Mouse (Mus musculus): ENCODE measurements around the gene AW551984. TPM values are rescaled to one million over a fixed set of nuclear protein-coding genes. Genes with fewer than 3 reads are reported as not detected.

Gene AW551984
- total RNA-seq (2021): 1 to 10 TPM; 2.3 to 3.8 TPM

- DNase-seq: peak; percentile 9 to 16
- intact Hi-C loops (cut with DNase I): no loop called here
Observed at GRCm38 (mm10) chr9:39603999-39604453, at the start of gene AW551984. Gene AW551984 (minus strand): TSS chr9:39604403.

- DNase-seq: no peak
- intact Hi-C loops (cut with DNase I): no loop called here
Observed at GRCm38 (mm10) chr9:39647382-39647781, 43.2 kb upstream of the AW551984 start.

- intact Hi-C loops (cut with DNase I): no loop called here
Observed at GRCm38 (mm10) chr9:39644785-39645184, 40.6 kb upstream of the AW551984 start, which contains the start of gene Olfr961. Gene Olfr961 (plus strand): TSS chr9:39645085.

GRCm38 (mm10) chr9:39633913-39634594, 29.9 kb upstream of the AW551984 start:
- no peak for DNase-seq
- intact Hi-C loops (cut with DNase I): no loop called here

More at GRCm38 (mm10) chr9:39644785-39645184, 40.6 kb upstream of the AW551984 start, which contains the start of gene Olfr961:
- DNase-seq: no peak

GRCm38 (mm10) chr9:39629069-39629468, 24.9 kb upstream of the AW551984 start:
- intact Hi-C loops (cut with DNase I): no loop called here
- no peak for DNase-seq

GRCm38 (mm10) chr9:39624711-39625110, 20.5 kb upstream of the AW551984 start:
- intact Hi-C loops (cut with DNase I): no loop called here
- DNase-seq: no peak

- no peak for DNase-seq
- intact Hi-C loops (cut with DNase I): no loop called here
Observed at GRCm38 (mm10) chr9:39623783-39624182, 19.6 kb upstream of the AW551984 start.

- intact Hi-C loops (cut with DNase I): no loop called here
- no peak for DNase-seq
Observed at GRCm38 (mm10) chr9:39621073-39621472, 16.9 kb upstream of the AW551984 start, which contains the start of gene Olfr960. Gene Olfr960 (plus strand): TSS chr9:39621373.

GRCm38 (mm10) chr9:39611953-39612352, 7.8 kb upstream of the AW551984 start:
- intact Hi-C loops (cut with DNase I): loop anchor here (1.0 kb wide), 1 partner anchor 103 kb away; no protein-coding TSS in a partner anchor

GRCm38 (mm10) chr9:39610355-39610754, 6.2 kb upstream of the AW551984 start, which contains the start of gene Olfr148:
Gene Olfr148 (plus strand): TSS chr9:39610655.
- intact Hi-C loops (cut with DNase I): no loop called here
- no peak for DNase-seq

More at GRCm38 (mm10) chr9:39611953-39612352, 7.8 kb upstream of the AW551984 start:
- peak; percentile 21 to 35 for DNase-seq

GRCm38 (mm10) chr9:39608497-39608896, 4.3 kb upstream of the AW551984 start:
- no peak for DNase-seq
- intact Hi-C loops (cut with DNase I): no loop called here

- intact Hi-C loops (cut with DNase I): no loop called here
- DNase-seq: peak; percentile 15 to 43
Observed at GRCm38 (mm10) chr9:39603333-39603845, 814 bp downstream of the AW551984 start.

- DNase-seq: peak; percentile 2
- intact Hi-C loops (cut with DNase I): no loop called here
Observed at GRCm38 (mm10) chr9:39602536-39603332, 1.5 kb downstream of the AW551984 start.

GRCm38 (mm10) chr9:39577050-39577449, 27.2 kb downstream of the AW551984 start:
- peak; percentile 38 to 44 for DNase-seq
- intact Hi-C loops (cut with DNase I): no loop called here

- DNase-seq: no peak
- intact Hi-C loops (cut with DNase I): no loop called here
Observed at GRCm38 (mm10) chr9:39575469-39575868, 28.7 kb downstream of the AW551984 start, which contains the start of gene Olfr959. Gene Olfr959 (minus strand): TSS chr9:39575569.

- DNase-seq: no peak
- intact Hi-C loops (cut with DNase I): no loop called here
Observed at GRCm38 (mm10) chr9:39558349-39558647, 45.9 kb downstream of the AW551984 start.

- intact Hi-C loops (cut with DNase I): no loop called here
- no peak for DNase-seq
Observed at GRCm38 (mm10) chr9:39557529-39558348, 46.5 kb downstream of the AW551984 start.

GRCm38 (mm10) chr9:39553946-39554345, 50.3 kb downstream of the AW551984 start, which contains the start of gene Olfr958:
Gene Olfr958 (minus strand): TSS chr9:39554054.
- intact Hi-C loops (cut with DNase I): no loop called here
- DNase-seq: no peak

GRCm38 (mm10) chr9:39550806-39551205, 53.4 kb downstream of the AW551984 start:
- DNase-seq: no peak
- intact Hi-C loops (cut with DNase I): no loop called here
